Mouse (Mus musculus): Measurements from ENCODE around the gene Mfsd11. TPM values are rescaled to one million over a fixed set of nuclear protein-coding genes. Genes with fewer than 3 reads are reported as not detected.

Mfsd11 gene
- total and polyA plus RNA-seq, 3 experiments, result 25.4 to 25.7 TPM; not detected in 1

- no peaks in the 10 kb centered on the region for H3K27me3 ChIP-seq (ENCODE audit: control insufficient read depth in 1 of 2, insufficient read depth in 2 of 2, low read length in 2 of 2)
- no peak for DNase-seq (ENCODE audit: low read depth, low spot score)
- H3K4me3 ChIP-seq (ENCODE audit: control insufficient read depth in 1 of 2, insufficient read depth in 1 of 2, low read depth in 2 of 2, low read length in 2 of 2), result no peak overlapping the region
- H3K9ac ChIP-seq (ENCODE audit: control insufficient read depth, low read depth, low read length, poor library complexity, severe bottlenecking), result no peak overlapping the region
- no peak for TF ChIP-seq E2F4 (IDR thresholded peaks at IDR 0.05; ENCODE audit: borderline replicate concordance, low read depth, low read length)
- no peak for TF ChIP-seq MAFK (IDR thresholded peaks at IDR 0.05; ENCODE audit: borderline replicate concordance, low read depth, low read length)
- no peak for TF ChIP-seq UBTF (IDR thresholded peaks at IDR 0.05; ENCODE audit: borderline replicate concordance, insufficient read depth, low read depth, low read length)
- TF ChIP-seq CHD2 (IDR thresholded peaks at IDR 0.05; ENCODE audit: low read length), result no peak
- TF ChIP-seq POLR2AphosphoS5 (IDR thresholded peaks at IDR 0.05; ENCODE audit: borderline replicate concordance, low read depth, low read length), result no peak
- no peak for TF ChIP-seq ZNF384 (IDR thresholded peaks at IDR 0.05; ENCODE audit: low read depth, low read length)
- TF ChIP-seq MYC (IDR thresholded peaks at IDR 0.05; ENCODE audit: low read depth, low read length), result no peak
- no peak for TF ChIP-seq RAD21 (IDR thresholded peaks at IDR 0.05; ENCODE audit: low read depth, low read length)
- no peak for TF ChIP-seq TBP (IDR thresholded peaks at IDR 0.05; ENCODE audit: low read depth, low read length)
- TF ChIP-seq EP300 (IDR thresholded peaks at IDR 0.05; ENCODE audit: low read depth in 1 of 2, low read length in 2 of 2), result no peak
- TF ChIP-seq JUND (IDR thresholded peaks at IDR 0.05; ENCODE audit: low read depth, low read length), result no peak
- no peak for TF ChIP-seq TAL1 (IDR thresholded peaks at IDR 0.05; ENCODE audit: low read length)
- TF ChIP-seq ETS1 (IDR thresholded peaks at IDR 0.05; ENCODE audit: low read depth, low read length), result no peak
- TF ChIP-seq CHD1 (IDR thresholded peaks at IDR 0.05; ENCODE audit: low read depth, low read length), result no peak
- no peak for TF ChIP-seq ZKSCAN1 (IDR thresholded peaks at IDR 0.05; ENCODE audit: low read depth, low read length)
- no peak for TF ChIP-seq MEF2A (IDR thresholded peaks at IDR 0.05; ENCODE audit: extremely low read depth, insufficient replicate concordance, low read depth, low read length, poor library complexity, severe bottlenecking)
- no peak for TF ChIP-seq POLR2A (IDR thresholded peaks at IDR 0.05; ENCODE audit: control insufficient read depth in 1 of 2, insufficient read depth in 1 of 2, low read depth in 1 of 2, low read length in 2 of 2, poor library complexity in 1 of 2)
- TF ChIP-seq NELFE (IDR thresholded peaks at IDR 0.05; ENCODE audit: low read depth, low read length), result no peak
- no peak for TF ChIP-seq GATA1 (IDR thresholded peaks at IDR 0.05; ENCODE audit: low read depth, low read length)
- H3K79me2 ChIP-seq (ENCODE audit: control insufficient read depth, insufficient read depth, low read length, poor library complexity), result no peaks in the 10 kb centered on the region
- no peak overlapping the region for H3K27ac ChIP-seq (ENCODE audit: control insufficient read depth, low read depth, low read length)
- no peaks in the 10 kb centered on the region for H3K36me3 ChIP-seq (ENCODE audit: control insufficient read depth in 1 of 2, insufficient read depth in 2 of 2, low read length in 2 of 2)
- H3K9me3 ChIP-seq (replicated peaks; ENCODE audit: insufficient read depth, low read length), result no peaks in the 10 kb centered on the region
- H3K4me1 ChIP-seq (ENCODE audit: control insufficient read depth in 1 of 2, insufficient read depth in 2 of 2, low read length in 2 of 2), result no peaks in the 10 kb centered on the region
These were observed 13.8 kb downstream of the Mfsd11 start for GRCm38 (mm10) chr11:116865945-116866585.

- Histone ChIP-seq H3K4me1 (ENCODE audit: control insufficient read depth in 1 of 2, insufficient read depth in 2 of 2, low read length in 2 of 2) (no peaks in the 10 kb centered on the region), H3K4me3 (ENCODE audit: control insufficient read depth in 1 of 2, insufficient read depth in 1 of 2, low read depth in 2 of 2, low read length in 2 of 2) (no peak overlapping the region)
- DNase-seq (ENCODE audit: low read depth, low spot score), result peak; percentile 24
- TF ChIP-seq CTCF (IDR thresholded peaks at IDR 0.05 in 2 of 3, conservative IDR thresholded peaks at IDR 0.05 in 1 of 3; ENCODE audit: control insufficient read depth in 1 of 3, insufficient read depth in 1 of 3, low read depth in 2 of 3, low read length in 3 of 3, poor library complexity in 1 of 3, severe bottlenecking in 1 of 3) (no peak), HCFC1 (IDR thresholded peaks at IDR 0.05; ENCODE audit: low read depth, low read length) (no peak), MAX (IDR thresholded peaks at IDR 0.05; ENCODE audit: low read length) (no peak), KAT2A (conservative IDR thresholded peaks at IDR 0.05; ENCODE audit: low read depth, low read length) (no peak), ELF1 (IDR thresholded peaks at IDR 0.05; ENCODE audit: low read depth, low read length) (0 out of 2 replicates have a peak, but pooled peaks have one; percentile 22), USF2 (IDR thresholded peaks at IDR 0.05; ENCODE audit: borderline replicate concordance in 1 of 2, insufficient read depth in 1 of 2, low read depth in 1 of 2, low read length in 2 of 2) (peak in 1 of 2 experiments; percentile 86; a peak in 2 of 4 replicates), SIN3A (IDR thresholded peaks at IDR 0.05; ENCODE audit: low read length) (no peak; the same call in 1 of the 2 replicates), MEF2A (IDR thresholded peaks at IDR 0.05; ENCODE audit: extremely low read depth, insufficient replicate concordance, low read depth, low read length, poor library complexity, severe bottlenecking) (no peak), POLR2A (IDR thresholded peaks at IDR 0.05; ENCODE audit: control insufficient read depth in 1 of 2, insufficient read depth in 1 of 2, low read depth in 1 of 2, low read length in 2 of 2, poor library complexity in 1 of 2) (no peak), E2F4 (IDR thresholded peaks at IDR 0.05; ENCODE audit: borderline replicate concordance, low read depth, low read length) (no peak), BHLHE40 (IDR thresholded peaks at IDR 0.05; ENCODE audit: borderline replicate concordance, low read depth, low read length) (peak; percentile 80), CHD1 (IDR thresholded peaks at IDR 0.05; ENCODE audit: low read depth, low read length) (no peak), TAL1 (IDR thresholded peaks at IDR 0.05; ENCODE audit: low read length) (no peak), MYB (IDR thresholded peaks at IDR 0.05; ENCODE audit: low read depth, low read length) (no peak), TBP (IDR thresholded peaks at IDR 0.05; ENCODE audit: low read depth, low read length) (no peak), UBTF (IDR thresholded peaks at IDR 0.05; ENCODE audit: borderline replicate concordance, insufficient read depth, low read depth, low read length) (no peak), GABPA (IDR thresholded peaks at IDR 0.05; ENCODE audit: low read depth, low read length) (no peak)
These were observed 15.9 kb downstream of the Mfsd11 start for GRCm38 (mm10) chr11:116868129-116868528.

More at GRCm38 (mm10) chr11:116868129-116868528, 15.9 kb downstream of the Mfsd11 start:
- no peaks in the 10 kb centered on the region for H3K27me3 ChIP-seq (ENCODE audit: control insufficient read depth in 1 of 2, insufficient read depth in 2 of 2, low read length in 2 of 2)
- no peak overlapping the region for H3K9ac ChIP-seq (ENCODE audit: control insufficient read depth, low read depth, low read length, poor library complexity, severe bottlenecking)
- no peaks in the 10 kb centered on the region for H3K36me3 ChIP-seq (ENCODE audit: control insufficient read depth in 1 of 2, insufficient read depth in 2 of 2, low read length in 2 of 2)
- H3K9me3 ChIP-seq (replicated peaks; ENCODE audit: insufficient read depth, low read length), result no peaks in the 10 kb centered on the region
- peak overlapping the region; percentile 20; the same call in 1 of the 2 replicates for H3K27ac ChIP-seq (ENCODE audit: control insufficient read depth, low read depth, low read length)
- H3K79me2 ChIP-seq (ENCODE audit: control insufficient read depth, insufficient read depth, low read length, poor library complexity), result no peaks in the 10 kb centered on the region
